Mouse (Mus musculus) CD4-positive helper T cell, adult 2 months (primary cell): ENCODE data around the gene Lsamp.

ENCODE experiments used
- DNase-seq: peaks from one replicate; pipeline ENCODE4 v3.0.0-alpha.2; 2012; ENCODE audit warnings: low read depth, missing footprints, low spot score

Gene Lsamp

GRCm38 (mm10) chr16:39984205-39984634 is at the start of gene Lsamp:
Lsamp (plus strand) TSS chr16:39984361.
- no peak for DNase-seq

GRCm38 (mm10) chr16:39957686-39958085 is 26.5 kb upstream of the Lsamp start:
- DNase-seq = no peak

DNA sequence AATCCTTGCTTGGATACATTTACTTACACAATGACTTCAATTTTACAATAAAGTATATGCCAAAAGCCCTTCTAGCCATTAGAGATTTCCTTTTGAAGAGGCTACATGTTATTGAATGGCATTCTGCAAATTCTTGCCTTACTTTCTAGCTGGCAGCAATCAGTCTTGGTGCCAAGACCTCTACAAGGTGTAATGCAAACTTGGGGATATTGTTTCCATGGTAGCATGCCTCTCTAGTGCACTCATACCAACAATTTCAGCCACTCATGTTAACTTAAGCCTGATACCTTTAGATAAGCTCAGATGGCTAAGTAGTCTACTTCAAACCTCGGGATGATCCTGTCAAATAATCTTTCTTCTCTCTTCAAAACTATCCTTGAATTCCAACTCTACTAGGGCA is 11.4 kb upstream of the Lsamp start:
- no peak for DNase-seq

- DNase-seq = no peak
Observed at GRCm38 (mm10) chr16:39984635-39985291, 602 bp downstream of the Lsamp start.

GRCm38 (mm10) chr16:39988466-39988865 is 4.3 kb downstream of the Lsamp start:
- DNase-seq = no peak

DNA sequence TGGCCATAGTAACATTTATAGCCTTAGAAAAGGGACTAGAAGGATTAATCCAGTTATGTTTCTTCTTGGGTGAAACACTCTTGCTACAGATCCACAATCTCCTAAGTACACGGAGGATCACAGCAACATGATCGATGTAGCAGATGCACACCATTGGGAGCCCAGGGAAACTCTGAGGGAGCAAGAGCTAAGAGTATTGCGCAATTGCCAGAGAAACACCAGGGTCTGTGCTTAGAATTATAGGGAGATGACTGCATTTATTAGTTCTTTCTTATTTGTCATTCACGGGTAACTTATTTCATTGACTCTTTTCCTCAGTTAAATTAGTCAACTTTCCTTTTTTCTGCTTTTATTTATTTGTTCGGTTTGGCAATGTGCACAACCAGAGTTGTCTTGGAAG is 10.7 kb downstream of the Lsamp start:
- DNase-seq = no peak

- DNase-seq = no peak
Observed at GRCm38 (mm10) chr16:40008800-40009199, 24.6 kb downstream of the Lsamp start.

DNA sequence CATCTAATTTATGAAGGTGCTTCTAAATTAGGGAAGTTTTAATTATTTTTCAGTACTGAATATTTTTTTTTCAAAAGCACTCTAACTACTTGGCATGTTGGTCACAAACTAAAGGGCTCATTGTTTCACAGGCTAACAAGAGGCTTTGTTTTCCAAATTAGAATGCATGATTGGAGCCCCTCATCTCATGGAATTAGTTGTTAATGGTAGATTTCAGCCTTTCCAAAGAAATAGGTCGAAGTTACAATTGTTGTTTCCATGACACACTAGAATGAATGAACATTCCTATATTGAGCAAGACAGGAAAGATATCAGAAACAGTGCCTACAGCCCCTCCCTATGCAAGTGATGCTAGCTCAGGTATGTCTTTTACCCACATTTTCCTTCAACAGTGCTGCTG is 26.9 kb downstream of the Lsamp start:
- no peak for DNase-seq

GRCm38 (mm10) chr16:40022611-40023010 is 38.5 kb downstream of the Lsamp start:
- no peak for DNase-seq

DNA sequence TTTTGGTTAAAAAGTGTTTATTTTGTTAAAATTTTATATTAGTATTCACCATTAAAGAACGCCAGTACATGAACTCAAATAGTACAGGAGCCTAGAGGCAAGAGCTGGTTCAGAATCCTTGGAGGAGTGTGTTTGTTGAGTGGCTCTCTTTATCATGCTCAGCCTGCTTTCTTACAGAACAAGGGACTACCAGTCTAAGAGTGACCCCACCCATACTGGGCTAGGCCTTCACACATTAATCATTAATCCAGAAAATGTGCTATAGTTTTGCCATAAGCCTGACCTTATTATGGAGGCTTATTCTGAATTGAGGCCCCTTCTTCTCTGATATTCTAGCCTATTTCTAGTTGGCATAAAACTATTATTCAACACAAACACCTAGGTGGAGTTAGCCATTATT is 52.6 kb downstream of the Lsamp start:
- no peak for DNase-seq

DNA sequence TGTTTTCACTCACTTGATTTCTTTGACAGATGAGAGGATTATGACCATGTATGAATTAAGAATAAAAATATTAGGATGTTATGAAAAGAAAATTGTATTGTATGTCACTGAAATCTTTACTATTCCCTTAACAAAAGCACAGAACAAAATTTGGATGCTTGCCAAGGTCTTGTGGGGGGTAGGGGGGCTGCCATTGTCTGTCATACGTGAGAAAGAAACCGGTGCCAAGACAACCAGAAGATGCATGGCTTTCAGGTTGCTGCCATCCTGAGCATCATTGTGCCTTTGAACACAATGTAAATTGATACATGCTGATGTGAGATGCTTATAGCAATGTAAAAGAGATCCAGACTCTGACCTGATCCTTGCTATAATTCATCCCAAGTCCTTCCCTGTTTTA is 75.4 kb downstream of the Lsamp start:
- DNase-seq = no peak

DNA sequence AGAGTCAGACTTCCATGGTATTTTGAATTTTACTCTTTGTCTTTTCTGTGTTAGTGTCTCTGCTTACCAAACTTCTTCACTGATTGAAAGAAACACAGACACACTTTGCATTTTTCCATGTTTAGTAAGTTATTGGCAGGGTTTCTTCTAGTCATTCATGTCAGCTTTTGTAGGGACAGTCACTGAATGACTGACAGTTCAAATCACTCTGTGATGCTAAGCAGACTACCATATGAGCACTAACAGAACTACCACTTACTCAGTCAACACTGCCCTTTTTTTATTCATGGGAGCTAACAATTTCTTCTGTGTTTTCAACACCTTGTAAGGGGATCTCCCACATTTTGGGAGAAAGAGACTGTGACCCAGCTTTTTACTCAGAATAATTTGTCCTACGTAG is 75.8 kb downstream of the Lsamp start:
- no peak for DNase-seq

GRCm38 (mm10) chr16:40060491-40060890 is 76.3 kb downstream of the Lsamp start:
- no peak for DNase-seq

DNA sequence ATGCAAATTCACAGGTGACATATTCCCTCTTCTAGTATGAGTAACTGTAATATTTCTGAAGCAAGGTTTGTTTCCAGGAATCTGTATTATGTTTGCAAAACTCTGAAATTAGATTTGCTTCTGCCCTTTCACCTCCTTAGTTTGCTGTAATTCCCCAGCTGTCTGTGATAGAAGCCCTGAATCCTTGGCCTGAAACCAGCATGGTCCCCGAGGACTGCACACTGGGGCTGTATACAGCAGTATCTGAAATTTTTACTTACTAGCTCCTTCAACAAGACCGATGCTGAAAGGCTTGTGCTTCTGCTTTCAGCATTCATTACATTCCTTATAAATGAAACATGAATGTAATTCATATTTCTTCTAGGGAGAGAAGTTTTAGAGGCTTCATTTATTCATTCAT is 91.4 kb downstream of the Lsamp start:
- no peak for DNase-seq

- DNase-seq = no peak
Observed at GRCm38 (mm10) chr16:40080224-40080623, 96.1 kb downstream of the Lsamp start.

DNA sequence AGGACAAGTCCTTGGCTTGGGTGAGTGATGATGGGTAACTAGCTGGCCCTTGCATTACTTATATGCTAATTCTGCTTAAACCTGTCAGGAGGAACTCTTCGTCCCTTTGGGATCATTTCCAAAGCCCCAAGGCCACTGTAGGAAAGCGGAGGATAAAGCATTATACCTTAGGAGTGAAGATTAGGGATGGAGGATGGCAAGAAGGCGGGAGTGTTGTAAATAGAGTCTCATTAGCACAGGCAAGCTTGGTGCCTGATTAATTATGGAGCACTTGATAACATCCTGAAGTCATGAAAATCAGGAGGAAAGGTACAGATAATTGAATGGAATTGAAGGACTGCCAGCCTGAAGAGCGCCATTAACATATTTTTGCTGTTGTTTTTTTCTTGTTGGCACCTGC is 120.2 kb downstream of the Lsamp start:
- no peak for DNase-seq

GRCm38 (mm10) chr16:40182918-40183317 is 198.8 kb downstream of the Lsamp start:
- DNase-seq = no peak

GRCm38 (mm10) chr16:40187987-40188590 is 203.9 kb downstream of the Lsamp start:
- no peak for DNase-seq

- no peak for DNase-seq
Observed at GRCm38 (mm10) chr16:40194401-40194800, 210.2 kb downstream of the Lsamp start.

DNA sequence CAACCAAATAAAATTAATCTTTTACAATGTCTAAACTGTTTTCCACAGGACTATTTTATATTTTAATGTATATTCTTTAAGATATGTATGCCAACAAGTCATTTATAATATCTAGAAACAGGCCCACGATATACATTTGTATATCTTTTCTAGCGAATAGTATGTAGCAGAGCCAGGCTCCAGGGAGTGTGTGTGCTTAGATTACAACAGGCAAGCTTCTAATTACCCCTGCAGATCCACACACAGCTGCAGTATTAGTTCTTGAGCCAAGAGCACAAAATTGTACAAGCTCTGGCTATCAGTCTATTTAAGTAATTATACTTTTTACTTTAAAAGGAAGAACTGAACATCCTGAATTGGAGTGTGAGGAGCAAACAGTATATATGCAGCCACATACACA is 210.7 kb downstream of the Lsamp start:
- no peak for DNase-seq

DNA sequence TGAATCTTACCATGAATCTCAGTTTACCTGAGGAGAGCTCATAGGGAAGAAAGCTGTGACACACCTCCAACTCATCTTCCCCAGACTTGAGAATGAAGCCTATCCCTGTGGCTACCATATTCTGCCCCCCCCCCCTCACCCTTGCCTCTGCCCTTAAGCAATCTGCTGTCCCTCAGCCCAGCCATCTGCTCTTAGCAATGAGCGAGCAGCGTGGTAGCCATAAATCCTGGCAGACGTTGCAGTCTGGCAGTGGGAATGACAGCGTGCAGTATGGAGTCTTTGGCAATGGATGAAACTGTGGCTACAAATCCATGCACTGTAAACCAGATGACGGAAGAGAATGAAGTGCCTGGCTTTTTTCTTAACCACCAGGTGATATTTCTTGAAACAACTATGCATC is 244.5 kb downstream of the Lsamp start:
- DNase-seq = no peak

GRCm38 (mm10) chr16:40233066-40233465 is 248.9 kb downstream of the Lsamp start:
- no peak for DNase-seq

DNA sequence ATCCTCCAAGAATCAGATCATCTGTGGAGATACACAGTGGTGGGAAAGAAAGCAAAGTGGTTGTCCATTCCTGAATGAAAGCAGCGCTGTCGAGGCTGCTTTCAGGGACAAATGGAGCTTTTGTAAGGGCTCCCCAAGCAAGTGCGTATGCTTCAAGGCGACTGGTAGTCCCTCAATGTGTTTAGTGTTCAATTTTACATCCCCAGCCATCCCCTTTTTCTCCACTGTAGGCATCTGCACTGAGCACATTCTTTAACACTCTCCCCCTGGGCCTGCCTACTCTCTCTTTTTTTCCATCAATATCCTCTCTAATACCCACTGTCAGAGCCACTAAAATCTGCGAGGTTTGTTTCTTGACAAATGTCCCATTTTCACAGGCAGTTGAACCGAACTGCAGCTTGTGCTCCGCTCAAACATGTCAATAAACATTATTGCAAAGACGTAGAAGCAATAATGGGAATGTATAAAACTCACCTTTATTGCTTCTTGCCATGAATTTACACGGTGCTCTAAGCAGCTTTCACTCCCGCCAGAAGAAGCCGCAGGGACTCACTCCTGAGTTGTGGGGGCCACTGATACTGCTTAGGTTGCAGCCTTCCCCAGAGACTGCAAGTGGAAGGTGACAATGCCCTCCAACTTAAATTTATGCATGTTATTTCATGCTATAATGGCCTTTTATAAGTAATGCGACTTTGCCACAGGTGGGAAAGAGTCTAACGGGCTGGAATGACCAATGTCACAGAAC is 250.2 kb downstream of the Lsamp start:
- no peak for DNase-seq
